Mouse (Mus musculus) large intestine, adult 2 months (tissue): Measurements from ENCODE around the gene Daglb. TPM values are rescaled to one million over a fixed set of nuclear protein-coding genes. Genes with fewer than 3 reads are reported as not detected.
"Not testable (repeated sequence)": the region's sequence is repeated elsewhere in the genome, so short reads cannot be mapped to it uniquely, and the experiment has no call there.

Source experiments
- DNase-seq: peaks from one replicate; pipeline ENCODE4 v3.0.0-alpha.2; 2012; ENCODE audit warnings: low read depth, low spot score
- WGBS: fragments of 180-500 bp; shearing (Covaris S2); methylation state at CpG from one replicate; pipeline ENCODE4 v1.1.7; 2018; 5-methylcytosine and 5-hydroxymethylcytosine counted together
- polyA plus RNA-seq: library from polyadenylated mRNA; depleted of rRNA; stranded (reverse); fragments of >200 nt; gene quantifications from 2 replicates; pipeline ENCODE4 v1.2.3, GENCODE M21; 2012

The Daglb gene
- polyA plus RNA-seq, 1 experiment, result 18.9 TPM

- no peak for DNase-seq
- WGBS, result 71% methylated on average over 3 of the region's 3 CpGs
Measured at GRCm38 (mm10) chr5:143477901-143478300, 13.5 kb downstream of the Daglb start.

GRCm38 (mm10) chr5:143484955-143485354 is 20.6 kb downstream of the Daglb start:
- 83% methylated on average over 5 of the region's 5 CpGs for WGBS
- no peak for DNase-seq

GRCm38 (mm10) chr5:143487193-143487592 is 22.8 kb downstream of the Daglb start:
- WGBS, result 91% methylated on average over 10 of the region's 10 CpGs
- no peak for DNase-seq

GRCm38 (mm10) chr5:143487998-143488397 is 23.6 kb downstream of the Daglb start:
- 87% methylated on average over 5 of the region's 5 CpGs for WGBS
- no peak for DNase-seq

GRCm38 (mm10) chr5:143489749-143490342 is 25.5 kb downstream of the Daglb start:
- 84% methylated on average over 14 of the region's 14 CpGs for WGBS
- no peak for DNase-seq

GRCm38 (mm10) chr5:143491736-143492135 is 27.4 kb downstream of the Daglb start:
- 91% methylated on average over 4 of the region's 4 CpGs for WGBS
- DNase-seq, result no peak

GRCm38 (mm10) chr5:143493163-143493562 is 28.8 kb downstream of the Daglb start:
- WGBS, result 85% methylated on average over 10 of the region's 10 CpGs
- DNase-seq, result no peak

GRCm38 (mm10) chr5:143495708-143496107 is 31.3 kb downstream of the Daglb start:
- 93% methylated on average over 6 of the region's 6 CpGs for WGBS
- no peak for DNase-seq

- WGBS, result 75% methylated on average over 3 of the region's 3 CpGs
- no peak for DNase-seq
Measured at GRCm38 (mm10) chr5:143497451-143497850, 33.1 kb downstream of the Daglb start.

GRCm38 (mm10) chr5:143499197-143499596 is 34.8 kb downstream of the Daglb start:
- no peak for DNase-seq
- WGBS, result 91% methylated on average over 7 of the region's 7 CpGs

GRCm38 (mm10) chr5:143499686-143500085 is 35.3 kb downstream of the Daglb start:
- WGBS, result 71% methylated on average over 4 of the region's 4 CpGs
- no peak for DNase-seq

GRCm38 (mm10) chr5:143500711-143501110 is 36.3 kb downstream of the Daglb start:
- not testable (repeated sequence) for DNase-seq
- 79% methylated on average over 14 of the region's 14 CpGs for WGBS

GRCm38 (mm10) chr5:143501140-143501539 is 36.8 kb downstream of the Daglb start:
- no peak for DNase-seq
- WGBS, result 81% methylated on average over 8 of the region's 8 CpGs

- WGBS, result 73% methylated on average over 2 of the region's 2 CpGs
- DNase-seq, result no peak
Measured at GRCm38 (mm10) chr5:143501649-143502048, 37.3 kb downstream of the Daglb start.

GRCm38 (mm10) chr5:143502899-143503557 is 38.6 kb downstream of the Daglb start:
- no peak for DNase-seq
- WGBS, result 88% methylated on average over 19 of the region's 19 CpGs

- DNase-seq, result no peak
- WGBS, result 92% methylated on average over 6 of the region's 6 CpGs
Measured at GRCm38 (mm10) chr5:143503740-143504139, 39.4 kb downstream of the Daglb start.

GRCm38 (mm10) chr5:143504453-143504852 is 40.1 kb downstream of the Daglb start:
- 69% methylated on average over 3 of the region's 3 CpGs for WGBS
- no peak for DNase-seq

GRCm38 (mm10) chr5:143505056-143505455 is 40.7 kb downstream of the Daglb start:
- WGBS, result 75% methylated on average over 8 of the region's 8 CpGs

GRCm38 (mm10) chr5:143505545-143505944 is 41.2 kb downstream of the Daglb start:
- no peak for DNase-seq
- WGBS, result 76% methylated on average over 7 of the region's 7 CpGs

More at GRCm38 (mm10) chr5:143505056-143505455, 40.7 kb downstream of the Daglb start:
- DNase-seq, result no peak

GRCm38 (mm10) chr5:143509294-143509693 is 44.9 kb downstream of the Daglb start:
- 71% methylated on average over 9 of the region's 9 CpGs for WGBS
- no peak for DNase-seq

- no peak for DNase-seq
- 71% methylated on average over 11 of the region's 11 CpGs for WGBS
Measured at GRCm38 (mm10) chr5:143509737-143510136, 45.4 kb downstream of the Daglb start.
